Mouse (Mus musculus) lung, adult 2 months (tissue): ENCODE results near the gene Zfyve9.

Experiments used
- CTCF ChIP-seq: fragments of 200-500 bp; IDR thresholded peaks from 2 replicates; pipeline ENCODE4 v1.5.1; 2011; ENCODE audit warnings: mild to moderate bottlenecking, low read length, control low read depth; ENCODE audit not compliant: insufficient read depth
- POLR2A ChIP-seq: fragments of 200-500 bp; IDR thresholded peaks from 2 replicates; pipeline ENCODE4 v1.6.1; 2011; ENCODE audit warnings: low read depth, mild to moderate bottlenecking, control low read depth, low read length, borderline replicate concordance; ENCODE audit errors: extremely low read depth

DNA sequence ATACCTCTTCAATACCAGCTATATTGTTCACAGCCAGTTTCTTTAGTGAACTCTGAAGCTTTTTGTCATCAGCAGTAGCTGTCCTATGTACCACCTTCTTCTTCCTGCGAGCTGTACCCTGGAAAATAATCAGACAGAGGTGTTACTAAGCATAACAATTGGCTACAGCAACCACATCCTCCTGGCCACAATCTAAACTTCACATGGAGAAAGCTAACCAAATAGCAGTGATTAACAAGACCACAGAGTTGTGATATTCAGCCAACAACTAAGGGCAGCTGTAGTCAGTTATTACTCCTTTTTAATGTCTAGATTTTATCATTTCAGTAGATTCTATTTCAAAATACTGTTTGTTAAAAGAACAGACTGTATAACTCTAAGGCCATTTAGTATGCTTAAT lies 45.5 kb upstream of the Zfyve9 start:
- TF ChIP-seq CTCF (no peak), POLR2A (no peak)
